Mouse (Mus musculus): Measurements from ENCODE around the gene Tmprss3. TPM values are rescaled to one million over a fixed set of nuclear protein-coding genes. Genes with fewer than 3 reads are reported as not detected.

Tmprss3 gene
- polyA plus RNA-seq, 1 experiment from 2014 or later: not detected

DNA sequence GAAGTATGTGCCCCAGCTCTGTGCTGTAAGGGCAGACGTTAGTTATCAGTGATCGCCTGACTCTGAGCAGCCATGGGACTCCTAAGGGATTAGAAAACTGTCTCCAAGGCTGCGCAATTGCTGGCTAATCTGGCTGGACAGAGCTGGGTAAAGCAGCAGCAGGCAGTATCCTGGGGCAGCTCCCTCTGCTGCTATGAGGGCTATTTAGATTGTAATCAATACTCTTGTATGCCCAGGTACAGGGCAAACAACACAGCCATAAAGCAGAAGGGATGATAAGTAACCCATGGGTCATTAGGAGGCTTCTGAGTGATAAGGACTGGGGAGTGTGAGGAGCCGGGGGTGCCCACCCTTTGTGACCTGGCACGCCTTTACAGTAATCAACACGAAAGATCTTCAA lies 63.9 kb downstream of the Tmprss3 start:
- WGBS: 77% methylated on average over 6 of the region's 6 CpGs
- Histone ChIP-seq H3K27me3 (ENCODE audit: control insufficient read depth, insufficient read depth, low read length) (no peaks in the 10 kb centered on the region), H3K36me3 (ENCODE audit: control insufficient read depth, insufficient read depth, low read length) (no peaks in the 10 kb centered on the region), H3K4me3 (ENCODE audit: low read depth, low read length) (no peak overlapping the region), H3K9me3 (ENCODE audit: control insufficient read depth, low read length) (no peaks in the 10 kb centered on the region), H3K4me2 (ENCODE audit: low read depth, low read length) (no peak overlapping the region), H3K4me1 (ENCODE audit: control insufficient read depth, insufficient read depth, low read length) (no peaks in the 10 kb centered on the region), H3K27ac (ENCODE audit: low read depth, low read length) (no peak overlapping the region), H3K9ac (replicated peaks; ENCODE audit: low read depth, low read length) (no peak overlapping the region)
- no peak for ATAC-seq (ENCODE audit: low read depth)

DNA sequence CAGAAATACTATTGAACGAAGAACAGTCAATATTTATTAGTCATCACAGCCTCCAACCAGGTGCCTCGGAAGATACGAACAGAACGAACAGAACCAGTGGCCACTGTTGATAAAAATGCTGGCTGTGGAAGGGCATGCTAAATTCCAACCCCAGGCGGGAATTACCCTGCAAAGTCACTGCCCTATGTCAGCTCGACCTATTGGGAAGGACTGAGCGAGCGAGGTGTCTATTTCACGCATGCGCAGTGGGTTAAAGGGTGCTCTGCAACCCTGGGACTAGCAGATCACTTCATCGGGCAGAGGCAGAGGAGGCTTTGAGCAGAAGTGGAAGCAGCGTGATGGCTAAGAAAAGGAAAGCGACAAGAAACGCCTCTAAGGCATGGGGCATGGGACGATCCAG lies 65.0 kb downstream of the Tmprss3 start:
- Histone ChIP-seq H3K4me3 (ENCODE audit: low read depth, low read length) (no peak overlapping the region), H3K27me3 (ENCODE audit: control insufficient read depth, insufficient read depth, low read length) (no peaks in the 10 kb centered on the region), H3K9ac (replicated peaks; ENCODE audit: low read depth, low read length) (no peak overlapping the region), H3K4me2 (ENCODE audit: low read depth, low read length) (no peak overlapping the region), H3K9me3 (ENCODE audit: control insufficient read depth, low read length) (no peaks in the 10 kb centered on the region), H3K4me1 (ENCODE audit: control insufficient read depth, insufficient read depth, low read length) (no peaks in the 10 kb centered on the region), H3K27ac (ENCODE audit: low read depth, low read length) (no peak overlapping the region), H3K36me3 (ENCODE audit: control insufficient read depth, insufficient read depth, low read length) (no peaks in the 10 kb centered on the region)
- 82% methylated on average over 15 of the region's 15 CpGs for WGBS
- ATAC-seq (ENCODE audit: low read depth): no peak

DNA sequence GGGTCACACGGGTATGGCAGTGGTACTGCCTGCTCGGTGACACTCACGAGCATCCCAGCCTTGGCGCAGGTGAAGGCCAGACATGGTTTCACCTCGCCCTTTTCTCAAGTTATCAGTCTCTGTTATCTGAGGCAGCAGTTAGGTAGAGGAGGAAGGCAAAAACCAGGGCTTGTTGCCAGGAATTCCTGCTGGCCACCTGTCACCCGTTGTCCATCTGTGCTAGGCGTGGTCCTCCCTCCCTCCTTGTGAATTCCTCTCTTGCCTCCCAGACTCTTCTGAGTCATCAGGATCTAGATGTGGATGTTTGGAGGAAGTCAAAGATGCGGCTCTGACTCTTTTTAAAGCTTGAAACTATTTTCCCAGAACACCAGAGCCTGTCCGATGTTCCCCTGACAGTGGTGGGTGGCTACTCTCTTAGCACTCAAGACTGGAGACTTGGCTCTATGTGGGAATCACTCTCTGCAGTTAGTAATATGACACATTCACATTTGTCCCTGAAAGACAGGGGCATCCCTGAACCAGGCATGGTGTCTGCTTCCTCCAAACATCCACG lies 67.4 kb downstream of the Tmprss3 start:
- Histone ChIP-seq H3K36me3 (ENCODE audit: control insufficient read depth, insufficient read depth, low read length) (no peaks in the 10 kb centered on the region), H3K4me3 (ENCODE audit: low read depth, low read length) (no peak overlapping the region), H3K9me3 (ENCODE audit: control insufficient read depth, low read length) (no peaks in the 10 kb centered on the region), H3K9ac (replicated peaks; ENCODE audit: low read depth, low read length) (no peak overlapping the region), H3K27me3 (ENCODE audit: control insufficient read depth, insufficient read depth, low read length) (no peaks in the 10 kb centered on the region), H3K27ac (ENCODE audit: low read depth, low read length) (no peak overlapping the region), H3K4me2 (ENCODE audit: low read depth, low read length) (no peak overlapping the region), H3K4me1 (ENCODE audit: control insufficient read depth, insufficient read depth, low read length) (no peaks in the 10 kb centered on the region)
- no peak for ATAC-seq (ENCODE audit: low read depth)
- WGBS: 87% methylated on average over 10 of the region's 10 CpGs

GRCm38 (mm10) chr17:31129452-31129851 lies 69.3 kb downstream of the Tmprss3 start, which contains the start of gene Tff3:
TSS of gene Tff3 (minus strand) at chr17:31129646.
- H3K27ac ChIP-seq (ENCODE audit: low read depth, low read length): no peak within 1 kb of the TSS
- no peaks in the 10 kb centered on the region for H3K4me1 ChIP-seq (ENCODE audit: control insufficient read depth, insufficient read depth, low read length)
- no peaks in the 10 kb centered on the region for H3K9me3 ChIP-seq (ENCODE audit: control insufficient read depth, low read length)
- H3K4me3 ChIP-seq (ENCODE audit: low read depth, low read length): no peak within 1 kb of the TSS
- WGBS: 23% methylated on average over 2 of the region's 2 CpGs
- H3K36me3 ChIP-seq (ENCODE audit: control insufficient read depth, insufficient read depth, low read length): no peaks in the 10 kb centered on the region
- no peaks in the 10 kb centered on the region for H3K27me3 ChIP-seq (ENCODE audit: control insufficient read depth, insufficient read depth, low read length)
- no peak within 1 kb of the TSS for H3K4me2 ChIP-seq (ENCODE audit: low read depth, low read length)
- H3K9ac ChIP-seq (replicated peaks; ENCODE audit: low read depth, low read length): no peak within 1 kb of the TSS
- no peak for ATAC-seq (ENCODE audit: low read depth)

Other genes with a start within 250 kb of the Tmprss3 start
- not detected in 2 replicates for gene Umodl1, start 244.3 kb downstream of the Tmprss3 start, polyA plus RNA-seq (2014; fragmentation: Nextera tagmentation; extraction: Ambion mirVana)
- 20.5 and 21.0 TPM in 2 replicates for gene Abcg1, start 141.3 kb downstream of the Tmprss3 start, polyA plus RNA-seq (2014; fragmentation: Nextera tagmentation; extraction: Ambion mirVana)
- gene Tff3, start 69.3 kb downstream of the Tmprss3 start, polyA plus RNA-seq (2014; fragmentation: Nextera tagmentation; extraction: Ambion mirVana): 1.9 TPM in 1 of 2 replicates, not detected in the other
- not detected in 2 replicates for gene Tff2, start 54.7 kb downstream of the Tmprss3 start, polyA plus RNA-seq (2014; fragmentation: Nextera tagmentation; extraction: Ambion mirVana)
- gene Tff1, start 33.7 kb downstream of the Tmprss3 start, polyA plus RNA-seq (2014; fragmentation: Nextera tagmentation; extraction: Ambion mirVana): not detected in 2 replicates
- gene Ubash3a, start 8.9 kb upstream of the Tmprss3 start, polyA plus RNA-seq (2014; fragmentation: Nextera tagmentation; extraction: Ambion mirVana): 0.44 TPM in 1 of 2 replicates, not detected in the other
- gene Rsph1, start 78.4 kb upstream of the Tmprss3 start, polyA plus RNA-seq (2014; fragmentation: Nextera tagmentation; extraction: Ambion mirVana): 2.0 and 3.3 TPM in 2 replicates
- gene Slc37a1, start 87.8 kb upstream of the Tmprss3 start, polyA plus RNA-seq (2014; fragmentation: Nextera tagmentation; extraction: Ambion mirVana): 10.1 and 10.5 TPM in 2 replicates
- gene Pde9a, start 187.2 kb upstream of the Tmprss3 start, polyA plus RNA-seq (2014; fragmentation: Nextera tagmentation; extraction: Ambion mirVana): 26.8 and 29.5 TPM in 2 replicates

Data from neural tube, embryonic 14.5 days (tissue).